Mouse (Mus musculus) c-Kit-positive CD71-positive TER-119-positive erythroid progenitor cells, embryonic 14.5 days (primary cell): ENCODE measurements around the gene Rpp40.

Experiments used
- DNase-seq: peaks from one replicate; pipeline ENCODE4 v3.0.0-alpha.2; 2013; ENCODE audit warnings: low spot score

Gene Rpp40

DNA sequence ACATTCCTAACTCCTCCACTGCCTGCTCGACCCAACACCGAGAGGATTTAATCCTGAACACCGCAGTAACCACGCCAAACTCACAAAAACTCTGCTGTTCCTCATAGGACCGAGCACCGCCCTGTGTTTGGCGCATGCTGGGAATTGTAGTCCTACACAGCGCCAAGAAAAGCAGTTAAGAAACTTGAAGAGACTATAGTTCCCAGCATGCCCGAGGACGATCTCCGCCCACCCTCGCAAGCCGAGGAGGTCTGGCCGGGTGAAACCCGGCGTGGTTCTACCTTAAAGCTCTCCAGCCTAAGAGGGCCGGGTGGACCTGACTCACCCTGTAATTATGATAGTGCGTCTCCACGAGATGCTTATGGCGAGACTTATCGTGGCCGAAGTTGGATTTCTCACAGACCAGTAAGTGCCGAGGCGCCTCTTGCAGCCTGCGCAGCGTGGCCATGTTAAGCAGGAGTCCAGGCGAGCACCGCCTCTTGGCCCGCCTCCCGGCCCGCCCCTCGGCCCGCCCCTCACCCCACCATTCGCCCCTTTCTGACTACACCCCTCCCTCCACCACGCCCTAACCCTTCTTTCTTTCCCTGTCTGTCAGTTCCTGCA is at the start of gene Rpp40:
Gene Rpp40, minus strand, starts transcription at position 481 of the 603 bp plus-strand sequence.
- DNase-seq, result peak; percentile 84

DNA sequence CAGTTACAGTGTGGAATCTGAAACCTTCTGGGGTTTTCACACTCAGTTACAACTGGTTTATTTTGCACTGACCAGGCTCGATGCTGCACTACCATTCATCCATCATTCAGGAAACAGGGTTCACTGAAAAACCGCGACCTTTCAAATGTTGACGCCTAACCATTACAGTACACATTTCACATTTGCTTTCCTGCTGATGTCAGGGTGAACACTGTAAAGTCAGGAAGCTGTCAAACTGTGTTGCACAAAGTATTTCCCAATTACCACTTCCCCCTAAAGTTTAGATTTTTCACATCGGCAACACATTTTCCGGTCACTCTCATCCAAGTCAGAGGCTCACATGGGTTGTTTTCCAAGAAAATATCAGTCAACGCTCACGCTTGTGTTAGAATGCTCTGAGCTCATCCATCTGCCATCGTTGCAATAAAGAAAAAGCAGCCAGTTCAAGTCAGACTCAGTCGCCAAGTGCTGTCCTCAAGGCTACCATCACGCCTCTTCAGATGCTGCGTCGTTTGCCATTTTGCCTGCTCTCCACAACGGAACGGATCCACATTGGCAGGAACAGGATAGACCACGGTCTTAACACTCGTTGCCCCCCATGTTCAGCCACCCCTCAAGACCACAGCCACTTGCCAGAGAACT is 43.8 kb upstream of the Rpp40 start:
- no peak for DNase-seq

DNA sequence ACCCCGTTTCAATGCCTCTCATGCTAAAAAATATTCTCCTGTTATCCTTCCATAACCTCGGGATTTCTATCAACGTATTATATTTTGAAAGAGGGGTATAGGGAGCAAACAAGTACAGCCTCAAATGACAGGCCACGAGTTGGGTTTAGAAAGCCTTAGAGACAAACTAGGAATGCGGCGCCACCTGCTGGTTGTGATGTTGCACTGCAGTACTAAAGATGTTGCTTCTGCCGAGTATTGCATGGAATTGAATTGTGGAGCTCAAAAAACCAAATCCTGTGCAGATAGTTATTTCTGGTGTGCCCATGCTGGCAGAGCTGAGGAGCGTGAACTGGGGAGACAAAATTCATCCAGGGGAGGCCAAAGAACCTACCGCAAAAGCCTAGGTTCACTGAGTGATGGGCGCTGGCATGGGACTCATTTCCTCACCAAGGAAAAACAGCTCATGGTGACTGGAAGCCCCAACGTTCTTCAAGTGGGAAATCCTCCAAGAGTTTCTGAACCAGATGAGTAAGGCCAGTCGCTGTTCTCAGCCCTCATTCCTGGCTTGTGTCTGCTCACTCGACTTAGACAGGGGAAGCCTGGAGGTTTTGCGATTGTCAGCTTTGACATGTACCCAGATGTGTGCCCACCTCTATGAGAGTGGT is 41.3 kb upstream of the Rpp40 start:
- DNase-seq, result peak; percentile 68

DNA sequence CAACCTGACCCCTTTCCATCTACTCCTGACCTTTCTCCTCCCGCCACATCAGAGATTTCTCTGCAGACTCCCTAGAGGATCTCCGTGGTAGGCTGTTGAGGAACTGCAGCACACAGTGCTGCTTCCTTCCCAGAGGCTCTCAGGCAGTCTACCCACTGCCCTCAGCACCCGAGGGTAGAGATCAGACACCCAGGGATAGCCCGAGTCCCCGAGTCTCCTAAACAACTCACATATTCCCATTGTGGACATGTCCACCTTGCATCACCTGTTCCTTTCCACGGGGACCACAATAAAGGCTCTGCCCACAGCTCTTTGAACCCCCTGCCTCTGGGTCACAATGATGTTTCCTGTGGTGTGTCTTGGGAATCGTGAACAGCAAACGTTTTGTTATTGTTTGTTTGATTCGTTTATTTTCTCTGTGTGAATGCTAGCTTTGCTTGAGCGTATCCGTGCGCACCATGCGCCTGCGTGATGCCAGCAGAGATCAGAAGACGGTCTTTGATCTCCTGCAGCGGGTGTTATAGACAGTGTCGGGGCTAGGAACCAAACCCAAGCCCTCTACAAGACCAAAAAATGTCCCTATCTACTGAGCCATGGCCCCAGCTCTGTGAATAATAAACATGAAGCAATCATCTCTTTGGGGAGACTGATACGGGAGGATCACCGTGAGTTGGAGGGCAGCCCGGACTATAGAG is 40.6 kb upstream of the Rpp40 start:
- DNase-seq, result no peak

DNA sequence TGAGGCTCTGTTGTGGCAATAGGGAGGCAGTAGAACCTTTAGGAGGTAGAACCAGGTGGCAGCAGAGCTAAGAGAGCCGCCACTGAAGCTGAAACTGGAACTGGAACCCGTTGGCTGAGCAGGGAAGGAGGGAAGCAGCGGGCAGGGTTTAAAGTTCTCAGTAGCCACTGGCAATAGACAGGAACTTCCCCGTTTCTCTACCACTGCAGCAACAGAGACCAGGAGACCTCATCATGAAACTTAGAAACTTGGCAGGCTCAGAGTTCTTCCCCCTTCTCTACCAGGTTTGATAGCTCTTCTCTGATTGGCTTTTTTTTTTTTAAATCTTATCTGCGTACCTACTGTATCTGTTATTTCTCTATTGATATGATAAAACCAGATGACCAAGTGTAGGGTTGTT is 34.8 kb upstream of the Rpp40 start:
- no peak for DNase-seq

DNA sequence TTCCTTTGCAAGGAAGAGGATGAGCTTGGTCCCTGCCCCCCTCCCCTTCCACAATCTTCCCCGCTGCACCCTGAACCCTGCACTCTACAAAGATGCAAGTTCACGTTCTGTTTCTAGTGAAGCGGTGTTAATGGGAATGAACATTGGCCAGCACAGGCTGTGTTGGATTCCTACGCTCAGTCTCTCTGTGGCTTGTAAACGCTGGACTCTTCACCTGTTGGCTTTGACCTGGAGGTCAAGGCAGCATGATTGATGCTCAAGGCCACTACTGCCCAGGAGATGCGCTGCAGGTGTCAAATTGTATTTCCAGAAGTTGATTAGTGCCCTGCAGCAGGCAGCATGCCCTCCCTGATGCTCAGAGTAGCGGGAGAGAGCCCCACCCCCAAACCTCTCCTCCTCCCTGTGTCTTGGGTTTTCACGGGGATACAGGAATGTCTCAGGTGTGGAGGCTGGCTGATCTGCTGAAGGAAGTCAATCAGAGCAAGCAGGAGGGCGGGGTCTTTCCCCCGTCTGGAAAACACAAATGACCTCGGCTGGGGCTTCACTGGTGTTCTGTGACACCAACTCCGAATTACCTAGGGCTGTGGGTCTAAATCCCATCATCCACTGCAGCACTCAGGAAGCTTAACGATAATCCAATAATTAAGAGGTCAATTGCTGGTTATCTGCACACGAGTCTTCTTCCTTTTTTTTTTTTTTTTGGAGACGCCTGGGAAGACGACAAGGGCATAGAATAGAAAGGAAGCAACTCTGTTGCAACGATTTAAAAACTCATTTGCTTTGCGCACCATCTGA is 33.9 kb upstream of the Rpp40 start:
- DNase-seq, result no peak

DNA sequence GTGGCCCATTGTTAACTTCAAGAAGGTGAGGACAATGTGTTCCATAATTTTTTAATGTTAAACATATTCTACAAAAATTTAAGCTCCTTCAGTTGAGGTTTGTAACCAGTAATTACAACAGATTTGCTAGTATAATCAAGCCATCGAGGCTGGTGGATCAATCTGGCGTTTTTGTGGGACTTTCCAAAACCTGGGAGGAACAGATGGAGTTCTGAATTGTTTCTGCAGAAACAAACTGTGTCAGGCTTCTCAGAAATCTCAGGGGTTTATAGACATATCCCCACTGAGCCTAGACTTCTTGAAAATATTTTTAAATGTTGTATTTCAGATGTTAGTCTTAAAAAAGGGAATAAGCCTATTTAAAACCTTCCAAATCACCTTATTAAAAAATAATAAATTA is 31.8 kb upstream of the Rpp40 start:
- no peak for DNase-seq

DNA sequence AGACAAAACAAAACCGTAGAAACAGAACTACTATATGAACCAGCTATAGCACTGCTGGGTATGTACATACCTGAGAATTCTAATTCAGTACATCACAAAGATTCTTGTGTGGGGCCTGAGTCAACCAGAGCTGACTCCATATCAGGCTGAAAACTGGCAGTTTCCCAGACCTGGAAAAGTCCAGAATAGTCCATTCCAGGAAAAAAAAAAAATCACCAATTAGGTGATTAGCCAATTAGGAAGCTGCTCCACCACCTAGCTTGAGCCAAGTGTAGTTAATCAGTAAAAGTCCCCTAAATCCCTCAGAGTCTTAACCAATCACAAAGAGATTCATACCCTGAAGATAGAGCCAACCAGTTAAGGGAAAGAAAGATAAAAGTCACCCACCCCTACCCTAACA is 5.3 kb upstream of the Rpp40 start:
- no peak for DNase-seq

DNA sequence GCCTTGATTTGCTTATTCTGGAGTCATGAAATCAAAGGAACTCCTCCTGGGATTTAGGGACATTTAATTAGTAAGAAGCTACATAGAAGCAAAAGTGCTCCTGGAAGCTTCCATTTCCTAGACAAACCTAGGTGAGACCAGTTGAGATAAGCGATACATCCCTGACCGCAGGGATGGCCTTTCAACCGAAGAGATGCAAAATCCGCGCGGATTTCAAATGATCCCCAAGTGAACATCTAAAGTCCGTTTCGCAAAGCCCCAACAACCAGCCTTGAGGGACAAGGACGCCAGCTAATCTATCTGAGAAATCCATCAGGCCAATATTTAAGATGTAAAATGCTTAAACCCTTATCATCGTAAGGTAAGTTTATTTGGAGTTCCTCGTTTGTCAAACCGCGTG is 781 bp downstream of the Rpp40 start:
- DNase-seq, result no peak

DNA sequence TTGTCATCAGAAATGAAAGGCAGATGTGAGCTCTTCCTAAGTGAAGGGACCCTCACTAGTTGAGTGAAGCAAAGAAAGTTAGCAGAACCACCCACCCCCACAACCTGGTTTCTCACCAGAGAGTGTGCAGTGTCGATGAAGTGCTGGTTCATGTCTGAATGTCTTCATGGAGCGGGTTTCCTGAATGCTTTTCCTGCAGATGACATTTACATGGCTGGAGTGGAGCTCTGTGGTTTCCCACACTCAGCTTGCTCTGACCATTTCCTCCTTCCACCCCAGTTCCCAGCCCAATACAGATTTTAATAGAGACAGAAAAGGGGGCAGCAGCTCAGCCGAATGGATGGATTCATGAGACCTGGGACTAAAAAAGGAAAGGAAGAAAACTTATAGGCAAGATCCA is 13.3 kb downstream of the Rpp40 start:
- no peak for DNase-seq

DNA sequence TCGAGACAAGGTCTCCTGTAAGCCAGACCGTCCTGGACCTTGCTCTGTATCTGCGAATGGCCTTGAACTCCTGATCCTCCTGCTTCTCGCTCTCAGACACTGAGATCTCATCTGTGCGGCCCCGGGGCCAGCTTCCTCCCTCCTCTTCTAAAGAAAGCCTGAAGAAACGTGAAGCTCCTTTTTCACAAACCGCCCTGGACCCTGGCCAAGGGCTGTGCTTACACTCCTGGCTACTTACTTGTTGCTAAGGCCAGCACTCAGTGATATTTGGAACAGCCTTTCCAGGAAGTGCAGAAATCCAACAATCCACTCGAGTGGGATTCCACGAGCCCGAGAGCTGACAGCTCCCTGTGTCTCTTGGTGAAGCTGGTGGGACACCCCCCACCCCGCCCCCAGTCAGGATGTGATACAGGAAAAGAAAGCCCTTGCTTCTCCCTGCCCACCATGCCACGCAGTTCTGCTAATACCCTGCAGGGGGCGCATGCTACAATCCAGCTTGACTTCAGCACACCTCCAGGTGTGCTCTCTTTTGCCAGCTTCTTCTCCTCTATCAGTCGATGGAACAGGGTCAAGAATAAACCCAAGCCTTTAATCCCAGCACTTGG is 19.9 kb downstream of the Rpp40 start:
- DNase-seq, result peak; percentile 30

DNA sequence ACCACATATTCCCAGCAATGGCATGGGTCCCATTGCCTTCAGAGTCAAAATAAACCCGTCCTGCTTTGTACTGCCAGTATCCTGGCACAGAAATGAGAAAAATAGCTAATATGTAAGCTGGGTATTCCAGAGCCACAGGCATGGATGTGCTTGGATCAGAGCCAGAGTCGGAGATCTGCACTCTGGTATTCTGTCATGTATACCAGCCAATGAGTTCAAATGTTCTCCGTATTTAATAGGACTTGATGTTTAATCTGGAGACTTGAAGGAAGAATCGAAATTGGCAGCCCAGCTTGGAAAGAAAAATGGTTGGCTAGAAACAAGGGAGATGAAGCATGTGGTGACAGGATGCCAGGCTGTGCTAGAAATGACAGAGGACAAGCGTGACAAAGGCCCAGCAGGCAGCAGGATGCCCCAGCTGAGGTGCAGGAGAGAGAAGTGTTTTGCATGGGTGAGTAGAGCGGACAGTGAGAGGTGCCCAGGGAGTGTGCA is 25.6 kb downstream of the Rpp40 start:
- DNase-seq, result no peak

DNA sequence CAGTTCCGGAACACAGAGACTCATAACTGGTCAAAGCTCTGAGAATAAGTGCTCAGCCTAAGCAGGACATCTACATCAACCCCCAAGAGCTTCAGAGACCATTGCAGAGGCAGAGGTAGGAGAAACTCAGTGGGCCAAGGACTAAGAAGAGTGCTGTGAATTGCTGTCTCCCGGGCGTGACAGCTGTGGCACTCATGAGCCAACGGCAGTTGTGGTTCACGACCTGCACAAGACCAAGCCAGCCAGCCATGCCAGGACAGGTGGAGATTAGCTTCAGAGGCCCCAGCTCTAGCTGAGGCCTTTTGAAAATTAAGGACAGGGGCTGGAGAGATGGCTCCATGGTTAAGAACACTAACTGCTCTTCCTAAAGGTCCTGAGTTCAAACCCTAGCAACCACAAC is 26.6 kb downstream of the Rpp40 start:
- DNase-seq, result no peak

DNA sequence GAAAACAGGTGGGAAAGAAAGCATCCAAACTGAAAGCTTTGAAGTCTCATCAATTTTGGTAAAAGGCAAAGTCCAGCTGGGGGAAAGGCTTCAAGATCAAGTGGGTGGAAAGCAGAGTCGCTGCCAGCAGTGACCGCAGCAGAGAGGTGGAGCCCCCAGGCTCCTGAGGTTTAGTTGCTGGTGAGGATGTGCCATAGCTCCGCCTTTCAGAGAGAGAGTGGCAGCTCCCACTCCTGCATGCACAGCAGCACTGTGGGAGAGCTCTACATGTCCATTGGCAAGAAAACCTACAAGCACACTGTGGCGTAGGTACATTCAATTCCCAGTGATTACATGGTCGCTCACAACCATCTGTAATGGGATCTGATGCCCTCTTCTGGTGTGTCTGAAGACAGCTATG is 27.1 kb downstream of the Rpp40 start:
- DNase-seq, result no peak

DNA sequence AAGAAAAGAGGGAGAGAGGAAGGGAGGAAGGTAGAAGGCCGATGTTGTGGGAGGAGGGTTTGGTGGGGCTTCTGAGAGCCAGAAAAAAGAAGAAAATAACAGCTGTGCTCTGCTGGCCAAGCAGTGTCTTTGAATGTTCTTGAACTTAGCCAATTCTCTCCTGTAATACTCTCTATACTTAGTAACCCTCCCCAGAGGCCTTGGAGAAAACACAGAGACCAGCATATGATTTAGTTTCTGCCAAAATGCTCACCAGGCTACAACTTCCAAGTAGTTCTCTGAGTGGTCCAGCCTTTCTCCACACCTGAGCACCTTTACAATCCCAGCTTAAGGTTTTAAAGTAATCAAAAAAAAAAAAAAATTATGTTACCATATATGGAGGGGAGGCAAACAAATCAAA is 27.9 kb downstream of the Rpp40 start:
- no peak for DNase-seq

DNA sequence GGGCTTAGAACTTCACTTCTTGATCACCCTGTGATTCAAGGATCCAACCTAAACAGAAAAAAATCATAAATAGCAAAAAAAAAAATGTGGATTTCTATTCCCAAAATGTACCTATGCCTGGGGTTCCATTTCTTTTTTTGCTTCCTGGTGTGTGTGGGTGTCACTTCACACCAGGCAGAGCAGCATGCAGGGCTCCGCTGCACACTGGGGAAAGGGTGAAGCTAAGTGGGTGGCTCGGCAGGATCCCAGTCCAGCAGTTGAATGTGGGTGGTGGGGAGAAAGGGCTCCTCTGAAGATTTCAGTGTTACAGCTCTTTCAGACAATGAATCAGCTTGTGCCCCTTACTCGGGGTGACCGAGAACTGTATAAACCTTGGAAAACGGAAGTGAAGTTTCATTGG is 30.8 kb downstream of the Rpp40 start:
- DNase-seq, result no peak

DNA sequence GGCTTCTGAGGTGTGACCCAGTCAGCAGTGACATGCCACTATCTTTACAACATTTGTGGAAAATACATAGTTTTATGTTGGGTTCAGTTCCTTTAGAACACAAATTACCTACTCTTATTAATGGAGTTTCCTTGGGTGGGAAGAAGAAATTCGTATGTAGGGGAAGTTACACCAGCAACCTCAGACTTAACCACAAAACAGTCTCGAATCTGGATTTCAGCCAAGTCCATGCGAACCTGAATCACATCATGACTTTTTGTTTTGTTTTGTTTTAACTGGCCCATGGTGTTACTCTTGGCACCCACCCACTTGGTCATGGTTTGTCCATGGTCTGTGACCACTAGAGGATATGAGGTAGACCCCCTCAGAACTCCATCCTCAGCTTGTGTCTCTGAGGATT is 35.1 kb downstream of the Rpp40 start:
- no peak for DNase-seq

DNA sequence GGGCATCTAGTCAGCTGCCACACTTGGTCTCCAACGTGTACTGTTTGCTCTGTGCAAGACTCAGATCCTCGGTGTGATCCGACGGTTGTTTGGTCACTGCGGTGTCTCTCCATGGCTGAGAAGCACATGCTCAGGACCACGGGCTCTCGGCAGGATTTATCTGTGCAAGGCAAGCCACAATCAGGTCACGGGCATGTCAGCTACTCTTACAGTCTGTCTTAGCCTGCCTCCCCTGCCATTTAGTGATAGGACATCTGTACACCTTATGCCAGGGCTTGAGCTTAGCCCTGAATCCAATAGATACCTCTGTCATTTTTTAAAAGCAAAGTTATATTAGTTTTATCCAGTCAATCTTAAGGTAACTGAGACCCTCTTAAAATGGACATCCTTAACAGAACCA is 35.5 kb downstream of the Rpp40 start:
- DNase-seq, result no peak

DNA sequence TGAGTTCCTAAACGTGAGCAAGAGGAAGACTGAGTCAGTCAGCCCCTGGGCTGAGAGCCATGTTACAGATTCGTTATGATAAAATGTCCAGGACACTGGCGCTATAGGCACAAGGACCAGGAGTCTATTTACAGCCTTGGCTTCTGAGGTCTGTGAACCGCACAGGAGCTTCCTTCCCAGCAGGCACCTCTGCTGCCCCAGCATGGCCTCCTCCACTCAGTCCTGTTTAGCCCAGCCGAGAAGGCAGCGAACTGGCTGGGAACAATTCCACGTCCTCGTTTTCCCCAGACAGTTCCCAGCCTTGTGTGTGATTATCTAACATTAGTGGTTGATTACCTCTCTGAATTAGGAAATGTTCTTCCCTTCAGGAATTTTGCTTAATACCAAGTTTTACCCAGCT is 45.2 kb downstream of the Rpp40 start:
- no peak for DNase-seq

DNA sequence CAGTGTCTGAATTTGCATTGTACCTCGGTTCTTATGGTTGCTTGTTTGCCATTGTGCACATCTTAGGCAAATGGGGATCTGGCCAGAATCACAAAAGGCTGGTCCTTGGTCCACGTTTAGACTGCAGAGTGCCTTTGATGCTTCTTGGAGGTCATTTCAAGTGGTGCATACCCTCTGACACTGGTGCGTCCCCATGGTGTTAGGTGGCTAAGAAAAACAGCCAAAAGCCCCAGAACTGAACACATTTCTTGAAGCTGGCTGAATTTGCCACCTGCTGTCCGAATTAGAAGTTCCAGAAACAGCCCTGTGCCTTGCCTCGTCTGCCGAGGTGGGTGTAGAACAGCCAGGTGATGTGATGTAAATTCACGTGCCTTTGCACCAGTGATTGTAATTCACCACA is 48.7 kb downstream of the Rpp40 start:
- DNase-seq, result no peak

DNA sequence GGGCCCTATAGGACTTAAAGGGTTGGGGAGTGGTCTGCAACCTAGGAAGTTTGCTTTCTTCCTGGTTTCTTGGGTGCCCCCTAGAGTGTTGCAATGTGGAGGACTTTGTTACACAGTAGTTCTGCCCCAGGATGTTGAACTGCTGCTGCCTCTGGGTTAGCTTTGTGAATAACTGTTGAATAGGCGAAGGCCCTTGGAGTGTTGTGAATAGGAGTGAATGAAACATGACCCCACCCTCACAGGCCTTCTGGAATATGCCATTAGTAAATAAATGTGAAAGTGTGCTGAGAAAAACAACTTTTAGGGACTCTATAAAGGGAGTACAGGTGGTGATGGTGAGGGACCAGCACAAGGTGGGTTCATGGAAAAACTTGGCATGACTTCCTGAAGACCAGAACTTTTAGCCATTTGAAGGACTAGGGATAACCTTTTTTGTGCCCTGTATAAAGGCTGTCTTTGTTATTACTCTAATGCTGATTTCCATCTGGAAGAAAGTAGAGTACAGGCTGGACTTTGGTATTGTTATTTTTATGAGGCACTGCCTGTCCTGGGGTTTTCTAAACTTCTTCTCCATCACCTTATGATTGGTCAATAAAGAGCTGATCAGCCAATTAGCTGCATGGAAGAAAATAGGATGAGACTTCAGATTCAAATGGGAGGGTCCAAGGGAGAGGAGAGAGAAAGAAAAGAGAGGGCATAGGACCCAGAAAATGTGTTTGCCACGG is 53.1 kb downstream of the Rpp40 start:
- DNase-seq, result no peak
